Mouse (Mus musculus): ENCODE measurements at regions not wholly inside any gene's neighbourhood (a gene's known extent, or its start where the extent isn't known, plus 50 kb on each side); places are given as distances from the start of the nearest gene placed in this dataset.

DNA sequence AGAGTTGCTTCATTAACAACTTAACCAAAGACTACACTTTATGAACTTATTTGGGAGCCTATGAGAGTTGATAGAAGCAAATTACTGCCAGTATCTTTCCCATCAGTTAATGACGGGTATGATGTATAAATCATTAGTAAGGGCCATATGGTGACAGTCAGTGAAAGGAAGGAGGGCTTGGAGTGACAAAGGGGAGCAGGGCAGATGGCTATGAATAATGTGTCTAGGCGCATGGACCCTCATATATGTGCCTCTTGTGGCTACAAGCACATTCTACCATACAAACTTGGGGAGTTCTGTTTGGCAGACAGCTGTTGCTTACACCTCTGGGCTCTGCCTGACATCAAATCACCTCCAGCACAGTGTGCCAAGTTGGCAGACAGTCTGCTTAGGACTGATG lies 227.8 kb upstream of the Plxna2 start:
- TF ChIP-seq POLR2A (IDR thresholded peaks at IDR 0.05; ENCODE audit: borderline replicate concordance, control insufficient read depth, low read depth, low read length) (no peak), CTCF (IDR thresholded peaks at IDR 0.05; ENCODE audit: control insufficient read depth, insufficient read depth, low read length) (no peak)
